Mouse (Mus musculus) layer of hippocampus, postnatal 36 days (tissue): Measurements from ENCODE around the gene Wfdc8. TPM values are rescaled to one million over a fixed set of nuclear protein-coding genes. Genes with fewer than 3 reads are reported as not detected.
A peak's percentile ranks its signal among the peaks of the same experiment; 100 is the strongest.

Experiments used
- DNase-seq, 2 experiments: peaks; one replicate each; pipeline ENCODE4 v3.0.0; 2022
- total RNA-seq, 2 experiments: library from RNA; stranded (reverse); gene quantifications; 2 replicates each; pipeline ENCODE4 v1.2.3; 2021

The Wfdc8 gene
- total RNA-seq, 2 experiments from 2014 or later, result not detected

GRCm38 (mm10) chr2:164562391-164563188, 50.8 kb downstream of the Wfdc8 start, which contains the start of gene Wfdc2:
TSS of gene Wfdc2 (plus strand) at chr2:164562413.
- no peak for DNase-seq

DNA sequence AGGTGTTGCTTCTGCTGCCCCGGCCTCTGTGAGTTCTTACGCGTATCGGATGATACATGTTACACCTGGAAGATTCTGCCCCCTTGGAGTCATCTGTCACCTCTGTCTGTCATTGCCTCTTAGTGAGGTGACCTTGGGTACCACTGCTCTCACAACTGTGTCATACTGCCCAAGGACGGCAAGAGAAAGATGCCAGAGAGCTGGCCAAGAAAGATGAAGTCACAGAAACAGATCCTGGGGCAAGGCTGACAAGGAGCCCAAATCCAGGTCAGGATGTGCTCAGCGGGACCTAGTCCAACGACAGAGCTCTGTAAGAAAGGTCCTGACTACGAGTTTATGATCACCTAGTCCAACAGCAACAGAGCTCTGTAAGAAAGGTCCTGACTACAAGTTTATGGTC, 53.3 kb downstream of the Wfdc8 start:
- DNase-seq, result no peak

GRCm38 (mm10) chr2:164558991-164559645, 54.3 kb downstream of the Wfdc8 start:
- no peak for DNase-seq

DNA sequence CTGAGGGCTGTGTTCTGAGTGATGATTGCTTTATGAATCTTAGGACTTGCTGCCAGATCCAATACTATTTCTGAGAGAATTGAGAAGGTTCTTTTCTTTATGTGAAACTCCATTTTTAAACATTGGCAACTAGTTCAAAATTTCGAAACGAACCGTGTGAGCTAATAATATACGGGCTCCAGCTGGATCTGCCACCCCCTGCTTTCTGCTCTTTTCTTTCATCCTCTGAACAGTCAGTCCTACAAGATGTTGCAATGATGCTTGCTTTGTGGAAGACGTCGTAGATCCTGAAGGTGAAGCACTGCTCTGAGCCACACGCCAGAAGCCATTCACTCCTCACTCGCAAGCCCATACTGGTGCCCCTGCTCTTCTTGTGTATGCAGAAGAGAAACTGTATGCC, 55.0 kb downstream of the Wfdc8 start:
- peak; percentile 6 to 34 for DNase-seq

GRCm38 (mm10) chr2:164551502-164551901, 61.9 kb downstream of the Wfdc8 start:
- DNase-seq, result no peak

DNA sequence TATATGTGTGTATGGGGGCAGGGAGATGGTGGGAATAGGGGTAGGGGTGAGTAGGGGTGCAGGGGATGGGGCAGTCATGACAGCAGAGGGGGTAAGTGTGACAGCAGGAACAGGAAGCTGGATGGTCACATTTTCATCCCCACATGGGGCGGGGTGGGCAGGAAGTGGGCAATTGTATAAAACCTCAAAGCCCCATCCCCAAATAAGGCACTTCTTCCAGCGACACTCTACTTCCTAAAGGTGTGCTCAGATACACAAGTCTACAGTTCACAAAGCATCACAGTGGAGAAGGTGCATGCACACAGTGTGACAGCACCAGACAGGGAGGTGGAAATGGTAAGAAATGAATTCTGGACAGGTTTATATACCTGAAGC, 62.5 kb downstream of the Wfdc8 start:
- DNase-seq, result no peak

DNA sequence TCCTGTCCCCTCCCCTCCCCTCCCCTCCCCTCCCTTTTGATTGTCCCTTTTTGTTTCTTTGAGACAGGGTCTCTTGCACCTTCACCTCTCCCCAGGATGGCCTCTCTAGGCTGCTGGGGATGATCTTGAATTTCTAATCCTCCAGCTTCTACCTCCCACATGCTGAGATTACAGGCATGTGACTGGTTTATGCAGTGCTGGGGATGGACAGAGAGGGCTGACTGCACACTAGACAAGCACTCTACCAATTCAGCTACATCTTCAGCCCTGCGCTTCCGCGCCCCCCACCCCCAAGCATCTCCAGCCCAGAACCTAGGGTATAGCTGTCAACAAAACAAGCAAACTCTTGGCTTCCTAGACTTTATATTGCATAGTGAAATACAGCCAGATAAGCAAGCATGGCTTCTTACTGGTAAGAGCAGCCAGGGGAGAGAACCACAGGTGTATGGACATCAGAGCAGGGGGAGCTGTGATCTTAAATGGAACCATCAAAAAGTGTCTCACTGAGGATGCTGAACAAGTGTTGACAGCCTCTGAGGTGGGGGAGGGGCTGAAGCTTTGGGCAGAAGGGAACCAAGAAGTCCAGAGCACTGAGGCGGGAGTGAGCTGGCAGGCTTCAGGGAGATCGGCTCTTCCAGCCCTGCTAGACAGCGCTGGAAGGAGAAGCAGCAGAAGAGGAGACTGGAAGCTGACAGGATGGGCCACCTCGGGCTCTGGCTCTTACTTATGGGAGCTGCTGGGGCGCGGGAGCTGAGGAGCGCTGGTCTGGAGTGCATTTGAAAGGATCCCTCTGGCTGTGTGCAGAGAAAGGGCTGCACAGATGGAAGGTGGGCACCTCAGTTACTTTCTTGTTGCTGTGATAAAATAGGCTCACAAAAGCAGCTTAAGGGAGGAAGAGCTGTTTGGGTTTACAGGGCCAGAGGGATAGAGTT, 63.2 kb downstream of the Wfdc8 start:
- DNase-seq, result peak in 1 of 2 experiments; percentile 13

- no peak for DNase-seq
Observed at GRCm38 (mm10) chr2:164549338-164549737, 64.1 kb downstream of the Wfdc8 start.

Other genes with a start within 250 kb of the Wfdc8 start
- 1 to 10 TPM in 1 of 2 experiments, under 1 TPM in 1; 0.85 to 1.4 TPM for gene Slpi, start 224.5 kb downstream of the Wfdc8 start, total RNA-seq
- under 1 TPM; 0.35 to 0.46 TPM for gene Rbpjl, start 210.5 kb downstream of the Wfdc8 start, total RNA-seq
- 10 to 100 TPM; 13.0 to 13.4 TPM for gene Matn4, start 208.5 kb downstream of the Wfdc8 start, total RNA-seq
- gene Sdc4, start 169.7 kb downstream of the Wfdc8 start, total RNA-seq, result 100 to 1,000 TPM; 102 to 129 TPM
- 10 to 100 TPM; 37.7 to 42.3 TPM for gene Sys1, start 156.7 kb downstream of the Wfdc8 start, total RNA-seq
- 10 to 100 TPM in 1 of 2 experiments, 1 to 10 TPM in 1; 7.0 to 13.3 TPM for gene Gm20458, start 152.7 kb downstream of the Wfdc8 start, total RNA-seq
- not detected for gene Trp53tg5, start 139.9 kb downstream of the Wfdc8 start, total RNA-seq
- gene Dbndd2, start 127.5 kb downstream of the Wfdc8 start, total RNA-seq, result 100 to 1,000 TPM; 108 to 110 TPM
- 10 to 100 TPM; 76.6 to 84.5 TPM for gene Pigt, start 116.1 kb downstream of the Wfdc8 start, total RNA-seq
- gene Wfdc2, start 51.2 kb downstream of the Wfdc8 start, total RNA-seq, result not detected
- not detected for gene Spint3, start 40.2 kb downstream of the Wfdc8 start, total RNA-seq
- not detected for gene Wfdc6a, start 28.2 kb downstream of the Wfdc8 start, total RNA-seq
- gene Eppin, start 20.0 kb downstream of the Wfdc8 start, total RNA-seq, result not detected
- gene Wfdc6b, start 104 bp downstream of the Wfdc8 start, total RNA-seq, result not detected
- gene Wfdc16, start 25.2 kb upstream of the Wfdc8 start, total RNA-seq, result not detected
- not detected for gene Wfdc10, start 42.4 kb upstream of the Wfdc8 start, total RNA-seq
- gene Wfdc9, start 43.0 kb upstream of the Wfdc8 start, total RNA-seq, result not detected
- not detected for gene Wfdc11, start 60.5 kb upstream of the Wfdc8 start, total RNA-seq
- not detected for gene Wfdc13, start 71.5 kb upstream of the Wfdc8 start, total RNA-seq
- not detected for gene Spint4, start 84.9 kb upstream of the Wfdc8 start, total RNA-seq
- gene Spint5, start 101.7 kb upstream of the Wfdc8 start, total RNA-seq, result not detected
- 1 to 10 TPM; 1.5 to 2.2 TPM for gene Wfdc3, start 132.3 kb upstream of the Wfdc8 start, total RNA-seq
- 10 to 100 TPM; 34.0 to 37.7 TPM for gene Dnttip1, start 132.4 kb upstream of the Wfdc8 start, total RNA-seq
- gene Ube2c, start 156.3 kb upstream of the Wfdc8 start, total RNA-seq, result 1 to 10 TPM; 1.2 to 1.5 TPM
- gene Tnnc2, start 166.3 kb upstream of the Wfdc8 start, total RNA-seq, result not detected
- gene Snx21, start 172.2 kb upstream of the Wfdc8 start, total RNA-seq, result 10 to 100 TPM; 36.7 to 44.0 TPM
- gene Acot8, start 191.3 kb upstream of the Wfdc8 start, total RNA-seq, result 10 to 100 TPM; 27.8 to 28.2 TPM
- gene Zswim3, start 191.5 kb upstream of the Wfdc8 start, total RNA-seq, result 1 to 10 TPM; 8.2 to 8.6 TPM
- gene Zswim1, start 209.1 kb upstream of the Wfdc8 start, total RNA-seq, result 10 to 100 TPM; 21.6 to 23.0 TPM
- gene Spata25, start 214.9 kb upstream of the Wfdc8 start, total RNA-seq, result not detected
- gene Ctsa, start 219.2 kb upstream of the Wfdc8 start, total RNA-seq, result 10 to 100 TPM; 92.9 to 93.4 TPM
- 1 to 10 TPM; 1.8 to 2.7 TPM for gene Neurl2, start 219.8 kb upstream of the Wfdc8 start, total RNA-seq
- gene Pltp, start 244.1 kb upstream of the Wfdc8 start, total RNA-seq, result 10 to 100 TPM; 66.9 to 70.7 TPM